Mouse (Mus musculus): Measurements from ENCODE around the gene Ctnnbl1.

DNA sequence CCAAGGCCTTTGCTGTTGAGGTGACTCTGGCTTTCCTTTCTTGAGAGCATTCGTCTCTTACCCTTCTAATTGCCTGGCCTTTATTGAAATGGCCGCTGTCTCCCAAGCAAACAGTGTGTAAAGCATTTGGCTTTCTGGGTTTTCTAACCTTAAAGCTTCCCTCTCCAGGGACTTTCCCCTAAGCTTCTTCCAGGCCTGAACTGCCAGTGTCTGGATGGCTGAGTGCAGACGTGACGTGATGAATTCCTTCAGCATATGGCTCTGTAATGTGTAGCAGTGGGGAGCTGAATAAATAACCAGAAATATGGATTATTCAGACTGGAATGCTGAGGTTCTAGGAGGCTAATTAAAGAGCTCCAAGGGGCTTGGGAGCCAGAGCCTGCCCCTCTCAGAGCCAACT, 84.1 kb downstream of the Ctnnbl1 start:
- no peak for TF ChIP-seq CTCF (IDR thresholded peaks at IDR 0.05)
- no peak for TF ChIP-seq POLR2A (IDR thresholded peaks at IDR 0.05; ENCODE audit: insufficient read depth, low read depth, low read length)
- TF ChIP-seq EP300 (IDR thresholded peaks at IDR 0.05; ENCODE audit: insufficient read depth, low read depth, low read length), result no peak

All from heart, adult 2 months (tissue).